Mouse (Mus musculus) kidney, postnatal 0 days (tissue): ENCODE results near the gene D1Ertd622e. TPM values are rescaled to one million over a fixed set of nuclear protein-coding genes. Genes with fewer than 3 reads are reported as not detected.

Experiments
- ATAC-seq: fragments of 200-750 bp; cut with Nextera tagmentation; replicated peaks from 2 replicates; pipeline ENCODE4 v1.8.0; 2017; ENCODE audit warnings: low read depth, moderate number of reproducible peaks, moderate TSS enrichment, moderate library complexity; ENCODE audit not compliant: low FRiP score
- DNase-seq: peaks from one replicate; pipeline ENCODE4 v3.0.0-alpha.2; 2016; ENCODE audit warnings: low spot score
- H3K27ac ChIP-seq: fragments of 300-500 bp; sonication (generic); 2 replicates; pipeline ENCODE4 v1.5.1; 2014; ENCODE audit warnings: mild to moderate bottlenecking
- H3K27me3 ChIP-seq: fragments of 300-500 bp; sonication (generic); 2 replicates; pipeline ENCODE4 v1.6.1; 2014; ENCODE audit warnings: low read length, mixed read lengths; ENCODE audit not compliant: insufficient read depth
- H3K36me3 ChIP-seq: fragments of 300-500 bp; sonication (generic); 2 replicates; pipeline ENCODE4 v1.6.1; 2014; ENCODE audit warnings: low read length, mixed read lengths; ENCODE audit not compliant: insufficient read depth
- H3K4me1 ChIP-seq: fragments of 300-500 bp; sonication (generic); replicated peaks from 2 replicates; pipeline ENCODE4 v1.6.1; 2014; ENCODE audit warnings: antibody characterized with exemption, low read length, mixed read lengths; ENCODE audit not compliant: insufficient read depth
- H3K4me2 ChIP-seq: fragments of 300-500 bp; sonication (generic); 2 replicates; pipeline ENCODE4 v1.6.1; 2014; ENCODE audit warnings: mild to moderate bottlenecking, low read length, moderate library complexity, mixed read lengths
- H3K4me3 ChIP-seq: fragments of 300-500 bp; sonication (generic); replicated peaks from 2 replicates; pipeline ENCODE4 v1.5.1; 2014; ENCODE audit warnings: low read depth, low read length
- H3K9ac ChIP-seq: fragments of 300-500 bp; sonication (generic); 2 replicates; pipeline ENCODE4 v1.6.1; 2014; ENCODE audit warnings: low read depth, low read length
- H3K9me3 ChIP-seq: fragments of 300-500 bp; sonication (generic); replicated peaks from 2 replicates; pipeline ENCODE4 v1.6.1; 2016; ENCODE audit warnings: low read length, inconsistent platforms, mixed read lengths
- CTCF ChIP-seq: IDR thresholded peaks from 2 replicates; pipeline ENCODE4 v1.5.1; 2016; ENCODE audit warnings: antibody characterized with exemption, low read depth, mild to moderate bottlenecking, moderate library complexity
- WGBS: fragments of 180-500 bp; shearing (Covaris S2); extraction: QIAGEN DNeasy Blood & Tissue Kit; methylation state at CpG from one replicate; pipeline ENCODE4 v1.1.7; 2014; 5-methylcytosine and 5-hydroxymethylcytosine counted together
- polyA plus RNA-seq: library from polyadenylated mRNA; unstranded; fragments of >200 nt; fragmentation: Nextera tagmentation; extraction: Ambion mirVana; gene quantifications from 2 replicates; pipeline ENCODE4 v1.2.1, GENCODE M21; 2015

The D1Ertd622e gene
- polyA plus RNA-seq, 1 experiment from 2014 or later: 21.5 TPM

- ATAC-seq: no peak
- Histone ChIP-seq H3K9me3 (no peaks in the 10 kb centered on the region), H3K36me3 (no peaks in the 10 kb centered on the region), H3K4me2 (no peak overlapping the region), H3K4me3 (no peak overlapping the region), H3K9ac (no peak overlapping the region), H3K27ac (no peak overlapping the region), H3K27me3 (no peaks in the 10 kb centered on the region), H3K4me1 (no peaks in the 10 kb centered on the region)
- DNase-seq: no peak
- no peak for TF ChIP-seq CTCF
These were observed 32.0 kb upstream of the D1Ertd622e start for GRCm38 (mm10) chr1:97693825-97694224.

- Histone ChIP-seq H3K27ac (no peak overlapping the region), H3K4me3 (no peak overlapping the region), H3K9me3 (no peaks in the 10 kb centered on the region), H3K4me2 (no peak overlapping the region), H3K27me3 (no peaks in the 10 kb centered on the region), H3K9ac (no peak overlapping the region), H3K36me3 (no peaks in the 10 kb centered on the region), H3K4me1 (no peaks in the 10 kb centered on the region)
- TF ChIP-seq CTCF: peak; percentile 81
- DNase-seq (peak; percentile 59), ATAC-seq (peak; percentile 63; the same call in 1 of the 2 replicates)
- whole genome bisulfite sequencing: 10% methylated on average over 3 of the region's 3 CpGs
These were observed 26.9 kb upstream of the D1Ertd622e start for GRCm38 (mm10) chr1:97688756-97689155.

GRCm38 (mm10) chr1:97676526-97677177 lies 14.8 kb upstream of the D1Ertd622e start:
- no peak for ATAC-seq
- Histone ChIP-seq H3K9ac (no peak overlapping the region), H3K4me3 (no peak overlapping the region), H3K9me3 (no peaks in the 10 kb centered on the region), H3K4me1 (no peaks in the 10 kb centered on the region), H3K27ac (no peak overlapping the region), H3K27me3 (no peaks in the 10 kb centered on the region), H3K4me2 (no peak overlapping the region), H3K36me3 (no peaks in the 10 kb centered on the region)
- no peak for DNase-seq
- WGBS: 79% methylated on average over 4 of the region's 4 CpGs
- no peak for TF ChIP-seq CTCF

- H3K4me1 ChIP-seq: no peaks in the 10 kb centered on the region
- DNase-seq (no peak), ATAC-seq (no peak)
- no peak overlapping the region for H3K9ac ChIP-seq
- no peak overlapping the region for H3K4me3 ChIP-seq
- no peaks in the 10 kb centered on the region for H3K9me3 ChIP-seq
- no peak overlapping the region for H3K4me2 ChIP-seq
- no peak overlapping the region for H3K27ac ChIP-seq
- no peaks in the 10 kb centered on the region for H3K36me3 ChIP-seq
- TF ChIP-seq CTCF: no peak
- no peaks in the 10 kb centered on the region for H3K27me3 ChIP-seq
- WGBS: 64% methylated on average over 2 of the region's 2 CpGs
These were observed 14.2 kb upstream of the D1Ertd622e start for GRCm38 (mm10) chr1:97676115-97676514.

GRCm38 (mm10) chr1:97672849-97673248 lies 11.0 kb upstream of the D1Ertd622e start:
- Histone ChIP-seq H3K4me2 (no peak overlapping the region), H3K9ac (no peak overlapping the region), H3K4me1 (no peaks in the 10 kb centered on the region), H3K36me3 (no peaks in the 10 kb centered on the region), H3K27me3 (no peaks in the 10 kb centered on the region), H3K4me3 (no peak overlapping the region), H3K9me3 (no peaks in the 10 kb centered on the region), H3K27ac (no peak overlapping the region)
- no peak for TF ChIP-seq CTCF
- WGBS: 59% methylated on average over 2 of the region's 2 CpGs
- DNase-seq (no peak), ATAC-seq (no peak)

- Histone ChIP-seq H3K4me2 (no peak overlapping the region), H3K27me3 (no peaks in the 10 kb centered on the region), H3K36me3 (no peaks in the 10 kb centered on the region), H3K27ac (no peak overlapping the region), H3K4me1 (no peaks in the 10 kb centered on the region), H3K4me3 (no peak overlapping the region), H3K9me3 (no peaks in the 10 kb centered on the region), H3K9ac (no peak overlapping the region)
- no peak for TF ChIP-seq CTCF
- no peak for DNase-seq
- 92% methylated on average over 1 of the region's 1 CpGs for WGBS
- no peak for ATAC-seq
These were observed 5.4 kb upstream of the D1Ertd622e start for GRCm38 (mm10) chr1:97667288-97667687.

GRCm38 (mm10) chr1:97662324-97662723 lies 450 bp upstream of the D1Ertd622e start:
- H3K4me1 ChIP-seq: no peaks in the 10 kb centered on the region
- H3K27ac ChIP-seq: peak overlapping the region; percentile 87
- ATAC-seq (no peak), DNase-seq (peak; percentile 54)
- peak overlapping the region; percentile 79 for H3K9ac ChIP-seq
- no peak for TF ChIP-seq CTCF
- no peaks in the 10 kb centered on the region for H3K36me3 ChIP-seq
- H3K9me3 ChIP-seq: no peaks in the 10 kb centered on the region
- H3K27me3 ChIP-seq: no peaks in the 10 kb centered on the region
- 20% methylated on average over 7 of the region's 7 CpGs for WGBS
- peak overlapping the region; percentile 87 for H3K4me3 ChIP-seq
- H3K4me2 ChIP-seq: peak overlapping the region; percentile 97
